Mouse (Mus musculus): Measurements from ENCODE around the gene Gm4881.

The Gm4881 gene

DNA sequence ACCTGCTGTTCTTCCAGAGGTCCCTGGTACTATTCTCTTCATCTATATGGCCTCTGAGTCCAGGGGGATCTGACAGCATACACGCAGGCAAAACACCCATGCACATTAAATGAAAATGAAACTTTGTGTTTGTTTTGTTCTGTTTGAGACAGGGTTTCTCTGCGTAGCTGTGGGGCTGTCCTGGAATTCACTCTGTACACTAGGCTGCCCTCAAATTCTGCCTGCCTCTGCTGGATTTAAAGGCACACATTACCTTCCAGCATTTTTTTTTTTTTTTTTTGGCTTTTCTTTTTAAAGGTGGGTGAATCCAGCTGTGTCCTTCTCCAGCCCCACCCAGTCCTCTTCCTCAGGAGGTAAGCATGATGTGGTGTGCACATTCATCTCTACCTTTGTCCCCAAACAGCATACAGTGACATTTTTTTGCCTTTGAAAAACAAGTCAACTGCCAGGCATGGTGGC, 52.1 kb downstream of the Gm4881 start:
- no peak for DNase-seq

DNA sequence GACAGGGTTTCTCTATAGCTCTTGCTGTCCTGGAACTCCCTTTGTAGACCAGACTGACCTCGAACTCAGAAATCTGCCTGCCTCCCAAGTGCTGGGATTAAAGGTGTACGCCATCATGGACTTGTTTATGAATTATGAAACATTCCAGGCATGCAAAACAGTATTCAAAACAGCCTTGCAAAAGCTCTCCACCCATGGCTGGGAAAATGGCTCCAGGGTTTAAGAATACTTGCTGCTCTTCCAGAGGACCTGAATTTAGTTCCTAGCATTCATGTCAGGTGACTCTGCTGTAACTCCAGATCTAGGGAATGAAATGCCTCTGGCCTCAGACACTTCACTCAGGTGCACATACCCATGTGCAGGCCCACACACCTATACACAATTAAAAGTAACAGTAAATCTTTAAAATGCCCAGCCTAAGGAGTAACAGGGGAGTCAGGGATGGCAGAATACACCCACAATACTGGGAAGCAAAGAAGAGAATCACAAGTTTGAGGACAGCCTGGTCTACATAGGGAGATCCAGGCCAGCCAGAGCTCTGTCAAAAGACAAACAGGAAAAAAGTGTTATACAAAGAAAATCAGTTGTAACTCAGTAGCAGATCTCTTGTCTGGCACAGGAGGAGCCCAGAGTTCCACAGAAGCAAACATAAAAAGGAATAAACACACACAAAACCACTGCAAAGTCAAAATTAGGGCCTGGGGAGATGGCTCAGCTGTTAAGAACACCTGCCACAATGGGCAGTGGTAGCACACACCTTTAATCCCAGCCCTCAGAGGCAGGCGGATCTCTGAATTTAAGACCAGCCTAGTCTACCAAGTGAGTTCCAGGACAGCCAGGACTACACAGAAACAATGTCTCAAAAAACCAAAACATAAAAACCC, 52.8 kb downstream of the Gm4881 start:
- DNase-seq, result no peak

DNA sequence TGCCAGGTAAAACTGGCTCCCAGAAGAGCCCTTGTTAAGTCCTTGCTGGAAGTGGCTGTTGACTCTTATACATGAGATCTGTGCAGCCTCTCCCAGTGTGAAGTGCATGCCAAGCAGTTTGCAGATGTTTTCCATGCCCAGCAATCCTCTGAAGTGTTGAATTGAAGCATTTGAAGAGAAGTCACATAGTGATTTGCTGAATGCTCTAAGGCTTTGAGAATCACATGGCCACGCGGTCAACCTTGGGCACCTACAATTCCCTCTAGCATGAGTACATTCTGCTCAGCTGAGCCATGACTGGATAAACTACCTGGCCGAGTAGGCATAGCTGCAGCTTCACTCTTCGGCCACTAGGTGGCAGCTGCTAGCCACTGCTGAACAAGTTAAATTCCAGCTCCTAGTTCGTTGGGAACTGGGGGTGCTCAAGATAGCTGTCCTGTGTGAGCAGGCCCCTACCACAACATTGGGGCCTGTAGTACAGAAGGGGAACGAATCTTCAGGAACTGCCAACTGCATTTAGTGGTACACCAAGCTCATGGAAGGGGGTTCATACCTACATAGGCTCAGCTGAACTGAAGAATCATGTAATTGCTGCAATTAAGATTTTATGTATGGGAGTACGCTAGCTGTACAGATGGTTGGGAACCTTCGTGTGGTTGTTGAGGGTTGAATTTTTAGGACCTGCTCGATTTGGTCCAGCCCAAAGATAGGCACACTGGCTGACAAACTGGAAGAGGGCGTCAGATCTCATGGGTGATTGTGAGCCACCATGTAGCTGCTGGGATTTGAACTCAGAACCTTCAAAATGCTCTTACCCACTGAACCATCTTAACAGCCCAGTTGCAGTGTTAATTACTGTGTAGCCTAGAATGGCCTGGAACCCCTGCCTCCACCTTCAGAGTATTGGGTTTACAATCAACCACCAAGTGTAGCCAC, 53.7 kb downstream of the Gm4881 start:
- DNase-seq, result peak; percentile 87

DNA sequence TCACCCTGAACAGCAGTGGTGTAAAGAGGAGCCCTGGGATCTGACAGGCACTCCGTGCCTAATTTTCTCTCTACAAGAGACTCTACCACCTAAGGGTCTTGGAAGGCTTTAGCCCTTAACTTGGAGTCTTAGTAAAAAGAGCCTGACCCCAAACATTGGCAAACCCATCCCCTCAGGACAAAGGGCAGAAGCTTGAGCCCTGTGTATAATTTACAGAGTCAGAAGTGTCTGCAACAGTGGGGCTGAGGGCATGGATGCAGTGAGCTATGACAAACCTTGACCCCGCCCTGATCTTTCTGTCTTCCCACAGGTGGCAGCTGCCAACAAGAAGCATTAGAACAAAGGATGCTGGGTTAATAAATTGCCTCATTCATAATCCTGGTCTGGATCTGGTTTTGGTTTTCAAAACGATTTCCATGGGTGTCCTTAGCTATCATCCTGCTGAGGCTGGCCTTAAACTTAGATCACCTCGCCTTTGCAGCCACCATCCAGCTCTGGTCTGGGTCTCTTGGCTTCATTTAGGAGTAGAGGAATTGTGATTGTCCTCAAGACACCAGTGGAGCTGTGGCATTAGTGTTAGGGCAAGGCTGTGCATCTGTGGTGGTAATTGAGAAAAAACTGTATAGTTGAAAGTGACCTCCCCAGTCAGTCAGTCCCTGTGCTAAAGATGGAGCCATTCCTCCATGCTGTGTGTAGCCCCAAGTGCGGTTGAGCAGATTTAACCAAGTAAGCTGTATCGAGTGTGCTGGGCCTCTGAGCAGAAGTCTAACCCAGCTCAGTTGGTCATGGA, 54.7 kb downstream of the Gm4881 start:
- DNase-seq, result no peak

DNA sequence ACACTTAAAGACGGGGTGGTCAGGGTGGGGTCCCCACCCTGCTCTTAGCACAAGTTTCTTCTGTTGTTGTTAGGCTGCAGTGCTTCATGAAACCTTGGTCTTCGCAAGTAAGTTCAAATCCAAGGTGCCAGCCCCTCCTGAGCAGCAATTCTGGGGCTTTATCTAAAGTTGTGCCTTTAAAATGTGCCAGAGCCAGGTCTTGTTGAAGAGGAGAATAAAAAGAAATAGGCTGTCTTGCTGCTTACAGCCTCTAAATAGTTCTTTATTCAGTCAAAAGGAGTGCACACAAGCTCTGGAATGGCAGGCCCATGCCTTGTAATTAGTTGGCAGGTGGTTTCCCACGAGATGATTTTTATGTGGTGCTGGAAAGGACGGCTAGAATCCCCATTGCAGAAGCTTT, 57.2 kb downstream of the Gm4881 start:
- no peak for DNase-seq

DNA sequence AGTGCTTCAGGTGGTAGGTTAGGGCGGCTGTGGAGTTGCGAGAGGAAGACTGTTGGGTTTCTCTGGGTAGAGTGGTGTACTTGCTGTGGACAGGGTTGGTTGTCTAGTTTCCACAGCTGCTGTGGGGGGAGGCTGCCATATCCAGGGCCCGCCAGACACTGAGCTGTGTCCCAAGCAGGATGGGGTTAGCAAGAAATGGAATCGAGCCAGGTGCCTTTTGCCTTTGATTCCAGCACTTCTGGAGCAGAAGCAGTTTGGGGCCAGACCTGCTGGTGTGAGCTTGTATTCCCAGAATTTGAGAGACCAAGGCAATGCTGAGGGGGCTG, 58.0 kb downstream of the Gm4881 start:
- DNase-seq, result no peak

DNA sequence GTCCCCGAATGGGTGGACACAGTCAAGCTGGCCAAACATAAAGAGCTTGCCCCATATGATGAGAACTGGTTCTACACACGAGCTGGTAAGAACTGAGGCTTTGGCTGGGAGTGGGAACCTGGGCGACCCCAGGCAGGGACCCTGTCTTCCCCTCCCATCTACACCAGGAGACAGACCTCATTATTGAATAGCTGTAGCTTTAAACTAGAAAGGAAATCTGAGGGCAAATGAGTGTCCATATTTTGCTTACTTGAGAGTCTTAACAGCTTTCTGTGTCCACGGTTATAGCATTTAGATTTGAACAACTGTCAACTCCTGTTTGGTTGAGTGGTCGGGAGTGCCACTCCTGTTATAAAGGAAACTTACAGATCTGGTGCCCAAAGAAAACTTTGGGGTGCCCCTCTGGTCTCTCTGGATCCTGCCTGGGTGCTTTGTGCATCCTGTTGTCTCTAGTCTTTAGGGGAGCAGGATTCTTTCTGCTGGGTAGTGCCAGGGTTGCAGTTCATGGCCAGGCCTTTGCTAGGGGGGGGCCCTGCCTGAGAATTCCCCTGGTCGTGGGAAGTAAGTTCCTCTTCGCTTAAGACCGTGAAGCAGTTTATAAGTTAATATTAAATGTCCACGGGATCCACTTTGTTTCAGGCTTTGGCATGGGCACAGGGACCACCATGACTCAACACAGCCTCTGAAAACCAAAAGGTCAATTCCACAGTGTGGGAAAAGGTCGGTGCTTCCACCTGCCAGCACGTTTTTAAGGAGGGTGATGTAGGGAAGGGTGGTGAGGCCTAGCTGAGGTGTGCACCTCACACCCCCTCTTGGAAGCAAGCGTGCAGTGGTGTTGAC, 58.6 kb downstream of the Gm4881 start:
- DNase-seq, result no peak

DNA sequence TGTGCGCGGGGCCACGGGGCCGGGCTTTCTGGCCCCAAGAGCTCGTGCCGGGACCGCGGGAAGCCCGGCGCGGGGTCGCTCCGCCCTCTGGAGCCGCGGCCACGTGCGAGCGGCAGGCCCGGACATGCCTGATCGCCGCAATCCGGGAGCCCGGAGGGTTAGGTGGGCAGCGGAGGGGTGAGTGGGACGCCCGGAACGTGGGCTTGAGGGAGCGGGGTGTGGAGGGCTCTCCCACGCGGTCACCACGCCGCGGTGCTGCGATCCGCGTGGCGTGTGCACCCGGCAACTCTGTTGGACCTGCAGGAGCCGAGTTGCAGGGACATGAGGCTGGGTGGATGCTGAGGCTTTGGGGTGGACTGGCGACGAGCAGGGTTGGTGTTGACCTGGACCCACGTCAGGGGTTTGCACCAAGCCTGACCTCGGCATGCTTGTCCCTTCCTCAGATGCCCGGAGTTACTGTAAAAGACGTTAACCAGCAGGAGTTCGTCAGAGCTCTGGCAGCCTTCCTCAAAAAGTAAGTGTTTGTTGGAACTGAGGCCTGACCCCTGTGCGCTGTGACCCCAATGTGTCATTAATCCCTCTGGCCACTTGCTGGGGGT, 59.5 kb downstream of the Gm4881 start:
- DNase-seq, result no peak

DNA sequence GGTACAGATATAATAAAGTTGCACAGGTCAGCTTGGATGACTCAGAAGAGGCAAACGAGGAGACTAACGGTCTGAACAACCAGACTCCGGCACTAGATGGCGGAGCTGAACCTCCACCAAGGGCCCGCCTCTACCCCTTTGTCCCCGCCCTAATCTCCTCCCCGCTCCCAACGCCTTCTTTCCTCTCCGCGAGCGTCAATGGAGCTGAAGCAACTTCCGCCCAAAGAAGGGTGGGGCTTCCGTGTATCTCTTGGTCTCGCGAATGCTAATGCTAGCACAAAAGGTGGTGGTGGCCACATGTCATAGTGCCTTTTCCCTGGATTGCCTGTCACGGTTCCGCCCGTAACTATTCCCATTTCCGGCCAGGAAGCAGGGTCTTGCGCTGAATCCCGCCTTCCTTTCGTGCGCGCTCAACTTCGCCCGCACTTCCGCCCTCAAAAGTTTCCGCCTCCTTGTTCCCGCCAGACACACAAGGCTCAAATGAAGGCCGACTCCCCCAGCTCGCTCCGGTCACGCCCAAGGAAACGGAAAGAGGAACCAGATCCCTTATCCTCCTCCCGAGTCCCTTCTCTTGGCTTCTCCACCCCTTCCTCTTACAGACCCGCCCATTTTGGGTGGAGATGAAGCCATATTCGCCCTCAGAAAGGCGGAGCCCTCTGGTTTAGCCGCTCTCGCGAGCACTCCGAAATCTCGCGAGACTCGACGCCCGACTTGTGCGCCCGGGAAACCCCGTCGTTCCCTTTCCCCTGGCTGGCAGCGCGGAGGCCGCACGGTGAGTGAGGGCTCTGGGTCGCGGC, 60.2 kb downstream of the Gm4881 start, which contains the start of gene Rps19:
Gene Rps19, plus strand, starts transcription at position 476 of the 797 bp plus-strand sequence.
- DNase-seq, result peak; percentile 100

DNA sequence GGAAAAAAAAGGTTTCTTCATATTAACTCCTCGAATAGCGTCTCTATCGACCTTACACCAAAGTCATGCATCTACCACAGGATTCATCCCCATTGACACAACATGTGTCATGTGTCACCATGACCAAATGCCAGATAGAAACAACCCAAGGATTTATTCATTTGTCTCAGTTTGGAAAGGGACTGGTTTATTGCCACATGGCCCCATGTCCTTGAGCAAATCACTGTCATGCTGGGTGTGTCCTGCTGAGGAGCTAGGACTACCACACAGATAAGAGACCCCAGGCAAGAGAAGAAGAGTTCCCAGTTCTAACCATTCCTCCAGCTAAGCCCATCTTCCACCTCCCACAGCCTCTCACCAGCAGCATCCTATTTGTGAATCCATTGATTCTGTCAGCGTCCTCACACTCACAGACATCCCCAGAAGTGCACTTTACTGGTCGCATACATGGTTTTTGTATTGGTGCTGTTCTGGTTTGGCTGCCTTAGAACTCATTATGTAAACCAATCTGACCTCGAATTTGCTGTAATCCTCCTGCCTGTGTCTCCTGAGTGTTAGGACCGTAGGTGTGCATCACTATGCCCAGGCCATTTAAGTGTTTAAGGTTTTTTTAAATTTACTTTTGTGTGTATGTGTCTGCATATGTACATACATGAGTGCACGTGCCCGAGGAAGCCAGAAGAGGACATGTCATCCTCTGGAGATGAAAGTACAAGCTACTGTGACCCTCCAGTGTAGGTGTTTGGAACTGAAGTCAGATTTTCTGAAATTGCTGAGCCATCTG, 61.7 kb downstream of the Gm4881 start:
- DNase-seq, result no peak

DNA sequence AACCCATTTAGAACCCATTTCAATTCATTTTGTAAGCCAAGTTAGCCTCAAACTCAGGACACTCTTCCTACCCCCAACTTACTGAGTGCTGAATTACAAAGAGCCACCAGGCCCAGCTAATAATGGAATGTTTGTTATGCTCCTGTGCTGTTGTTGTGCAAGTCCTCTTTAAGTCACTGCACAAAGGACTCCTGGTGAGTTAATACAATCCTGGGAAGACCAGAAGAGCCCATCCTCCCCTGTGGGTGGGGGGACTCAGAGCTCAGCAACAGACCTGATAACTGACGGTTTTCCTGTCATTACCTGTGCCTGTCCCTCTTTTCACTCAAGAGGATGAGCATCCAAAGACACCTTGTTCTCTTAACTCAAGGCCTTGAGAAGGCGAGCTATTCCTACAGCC, 64.7 kb downstream of the Gm4881 start:
- DNase-seq, result no peak

DNA sequence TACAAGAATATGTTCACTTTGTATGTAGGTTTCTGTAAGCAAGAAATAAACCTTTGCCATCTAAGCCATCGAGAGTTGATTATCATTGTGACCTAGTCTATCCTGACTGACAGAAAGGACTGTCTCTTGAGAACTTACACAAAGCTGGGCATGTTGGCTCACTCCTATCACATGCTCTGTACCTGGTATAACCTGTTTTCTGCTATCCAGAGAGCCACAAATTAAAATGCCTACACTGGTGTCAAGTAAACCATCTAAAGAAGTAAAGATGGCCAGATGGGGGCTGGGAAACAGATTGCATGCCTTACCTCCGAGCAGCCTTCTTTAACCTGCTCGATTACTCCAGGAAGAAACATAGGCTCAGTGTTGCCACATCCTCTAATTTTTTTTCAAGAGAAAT, 66.7 kb downstream of the Gm4881 start:
- no peak for DNase-seq
